Mouse (Mus musculus): ENCODE measurements around the gene March5. TPM values are rescaled to one million over a fixed set of nuclear protein-coding genes. Genes with fewer than 3 reads are reported as not detected.
A peak's percentile ranks its signal among the peaks of the same experiment; 100 is the strongest.
"Not testable (repeated sequence)": the region's sequence is repeated elsewhere in the genome, so short reads cannot be mapped to it uniquely, and the experiment has no call there.

March5 gene
- 54.8 and 58.1 TPM in 2 replicates for polyA plus RNA-seq (2012; rRNA removed)

- DNase-seq (ENCODE audit: low spot score): peak; percentile 82
Observed at GRCm38 (mm10) chr19:37207303-37208175, at the start of gene March5. Gene March5, plus strand, starts transcription at chr19:37207543.

- no peak for DNase-seq (ENCODE audit: low spot score)
Observed at GRCm38 (mm10) chr19:37172096-37172495, 35.2 kb upstream of the March5 start.

- DNase-seq (ENCODE audit: low spot score): no peak
Observed at GRCm38 (mm10) chr19:37172566-37173130, 34.7 kb upstream of the March5 start.

GRCm38 (mm10) chr19:37173331-37174115 is 33.8 kb upstream of the March5 start:
- no peak for DNase-seq (ENCODE audit: low spot score)

GRCm38 (mm10) chr19:37174116-37174715 is 33.1 kb upstream of the March5 start:
- DNase-seq (ENCODE audit: low spot score): peak; percentile 47

- DNase-seq (ENCODE audit: low spot score): peak; percentile 28
Observed at GRCm38 (mm10) chr19:37174716-37175435, 32.5 kb upstream of the March5 start.

GRCm38 (mm10) chr19:37175436-37175805 is 31.9 kb upstream of the March5 start:
- peak; percentile 27 for DNase-seq (ENCODE audit: low spot score)

- no peak for DNase-seq (ENCODE audit: low spot score)
Observed at GRCm38 (mm10) chr19:37175919-37176318, 31.4 kb upstream of the March5 start.

- no peak for DNase-seq (ENCODE audit: low spot score)
Observed at GRCm38 (mm10) chr19:37176879-37177462, 30.4 kb upstream of the March5 start.

GRCm38 (mm10) chr19:37177819-37178708 is 29.3 kb upstream of the March5 start:
- DNase-seq (ENCODE audit: low spot score): no peak

- no peak for DNase-seq (ENCODE audit: low spot score)
Observed at GRCm38 (mm10) chr19:37188366-37188948, 18.9 kb upstream of the March5 start.

- no peak for DNase-seq (ENCODE audit: low spot score)
Observed at GRCm38 (mm10) chr19:37192475-37193058, 14.8 kb upstream of the March5 start.

- no peak for DNase-seq (ENCODE audit: low spot score)
Observed at GRCm38 (mm10) chr19:37198165-37198880, 9.0 kb upstream of the March5 start.

- no peak for DNase-seq (ENCODE audit: low spot score)
Observed at GRCm38 (mm10) chr19:37199889-37200288, 7.5 kb upstream of the March5 start.

GRCm38 (mm10) chr19:37203371-37203770 is 4.0 kb upstream of the March5 start:
- no peak for DNase-seq (ENCODE audit: low spot score)

- not testable (repeated sequence) for DNase-seq (ENCODE audit: low spot score)
Observed at GRCm38 (mm10) chr19:37205155-37205554, 2.2 kb upstream of the March5 start.

- peak; percentile 62 for DNase-seq (ENCODE audit: low spot score)
Observed at GRCm38 (mm10) chr19:37206641-37207302, 571 bp upstream of the March5 start.
